Mouse (Mus musculus) activated CD4-positive, CD25-positive, alpha-beta regulatory T cell, adult 4 months (primary cell): ENCODE data around the gene Cxcr5. TPM values are rescaled to one million over a fixed set of nuclear protein-coding genes. Genes with fewer than 3 reads are reported as not detected.
"Not testable (repeated sequence)": the region's sequence is repeated elsewhere in the genome, so short reads cannot be mapped to it uniquely, and the experiment has no call there.

Source experiments
- ATAC-seq: one replicate; pipeline ENCODE4 v1.8.0; 2017
- polyA plus RNA-seq, 2 experiments: library from polyadenylated mRNA; unstranded; fragments of 100-300 nt; shearing (Covaris generic); gene quantifications; one replicate each; pipeline ENCODE4 v1.2.1; 2017

Gene Cxcr5
- polyA plus RNA-seq, 2 experiments from 2014 or later: 49.2 to 80.2 TPM

DNA sequence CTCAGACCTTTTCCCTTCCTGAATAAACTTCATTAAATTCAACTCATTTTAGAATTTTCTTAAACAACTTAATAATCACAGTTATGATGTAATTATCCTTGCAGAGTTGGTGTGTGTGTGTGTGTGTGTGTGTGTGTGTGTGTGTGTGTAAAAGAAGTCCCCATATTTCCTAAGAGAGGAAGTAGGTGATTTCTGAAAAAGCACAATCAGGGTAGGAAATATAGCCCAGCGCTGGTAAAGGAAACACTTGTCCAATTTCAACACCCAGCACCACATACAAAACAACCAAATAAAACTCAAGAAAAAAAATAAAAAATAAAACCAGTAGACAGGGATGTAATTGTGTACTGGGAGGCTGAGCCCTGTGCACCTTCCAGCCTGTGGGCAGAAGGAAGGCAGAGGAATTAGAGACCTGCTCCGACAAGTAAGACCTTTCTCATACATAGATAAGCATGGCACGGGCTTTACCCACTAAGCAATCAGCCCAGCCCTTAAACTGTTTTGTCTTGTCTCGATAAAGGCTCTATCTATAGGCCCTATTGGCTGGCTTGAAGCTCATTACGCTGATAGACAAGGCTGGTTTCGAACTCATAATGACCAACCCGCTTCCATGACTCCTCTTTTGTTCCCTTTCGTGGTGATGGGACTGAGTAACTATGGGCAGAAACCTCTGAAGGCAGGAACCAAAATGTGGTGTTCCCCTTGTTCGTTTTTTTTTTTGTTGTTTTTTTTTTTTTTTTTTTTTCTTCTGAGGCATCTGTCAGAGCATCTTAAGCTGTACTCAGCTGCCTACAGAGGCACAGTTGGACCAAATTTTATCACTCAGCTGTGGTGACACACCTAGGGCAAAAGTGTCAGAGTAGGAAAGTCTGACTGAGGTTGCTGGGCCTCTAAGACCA, 25.8 kb upstream of the Cxcr5 start:
- ATAC-seq: no peak

DNA sequence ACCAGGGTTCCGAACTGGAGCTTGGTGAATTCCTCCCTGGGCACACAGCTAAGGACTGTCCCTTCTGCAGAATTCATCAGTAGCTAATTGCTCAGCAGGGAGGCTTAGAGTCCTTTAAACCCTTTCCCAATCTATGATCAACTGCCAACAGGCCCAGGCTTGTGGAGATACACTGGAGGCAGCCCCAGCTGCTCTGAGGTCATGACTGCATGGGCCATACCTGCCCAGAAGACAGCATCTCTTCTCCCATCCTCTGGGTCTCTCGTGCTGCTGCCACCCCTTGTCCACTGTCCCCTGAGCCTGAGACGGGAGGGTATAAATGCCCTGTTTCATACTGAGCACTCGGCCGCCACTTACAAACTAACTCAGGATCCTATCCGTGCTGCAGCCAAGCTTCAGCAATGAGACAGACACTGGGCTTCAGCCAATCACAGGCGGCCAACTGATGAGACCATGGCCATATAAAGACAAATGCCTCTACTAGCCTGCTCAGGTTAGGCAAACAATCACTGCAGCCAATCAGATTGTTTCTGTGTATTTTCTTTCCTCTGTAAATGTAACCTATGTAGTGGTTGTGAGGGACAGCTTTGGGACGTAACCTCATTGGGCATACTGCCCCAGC, 25.1 kb upstream of the Cxcr5 start:
- no peak for ATAC-seq

DNA sequence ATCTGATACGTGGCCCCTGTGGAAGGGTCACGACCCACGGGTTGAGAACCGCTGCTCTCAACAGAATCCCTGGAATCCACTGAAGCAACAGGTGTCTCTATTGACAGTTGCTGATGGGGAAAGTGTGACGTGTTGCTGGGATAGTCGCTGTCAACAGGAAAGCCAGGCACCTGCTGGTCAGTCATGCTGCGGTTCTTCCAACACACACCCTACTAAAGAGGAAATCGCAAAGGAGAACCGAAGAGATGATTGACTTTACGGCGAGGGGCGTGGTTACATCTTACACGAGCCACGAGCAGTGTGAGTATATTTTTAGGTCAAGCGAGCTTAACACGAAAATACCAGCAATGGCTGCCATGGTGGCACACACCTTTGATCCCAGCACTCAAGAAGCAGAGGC, 20.7 kb upstream of the Cxcr5 start:
- ATAC-seq: peak; percentile 14

DNA sequence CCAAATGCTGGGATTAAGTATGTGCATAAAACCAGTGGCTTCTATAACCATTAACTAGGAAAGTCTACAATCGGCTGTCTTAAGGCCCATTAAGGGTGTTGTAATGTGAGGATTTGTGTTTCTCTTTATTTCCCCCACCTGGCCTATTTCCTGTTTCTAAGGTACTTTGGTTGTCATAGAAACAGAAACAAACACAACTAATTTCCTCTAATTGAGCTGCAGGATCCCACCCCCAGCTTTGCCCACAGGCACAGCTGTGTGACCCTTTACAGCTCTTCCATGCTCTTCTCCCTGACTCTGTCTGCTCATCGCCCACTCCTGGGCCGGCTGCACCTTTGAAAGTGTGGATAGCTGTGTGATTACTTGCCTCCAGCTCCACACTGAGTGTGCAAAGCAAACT, 19.7 kb upstream of the Cxcr5 start:
- peak; percentile 81 for ATAC-seq

DNA sequence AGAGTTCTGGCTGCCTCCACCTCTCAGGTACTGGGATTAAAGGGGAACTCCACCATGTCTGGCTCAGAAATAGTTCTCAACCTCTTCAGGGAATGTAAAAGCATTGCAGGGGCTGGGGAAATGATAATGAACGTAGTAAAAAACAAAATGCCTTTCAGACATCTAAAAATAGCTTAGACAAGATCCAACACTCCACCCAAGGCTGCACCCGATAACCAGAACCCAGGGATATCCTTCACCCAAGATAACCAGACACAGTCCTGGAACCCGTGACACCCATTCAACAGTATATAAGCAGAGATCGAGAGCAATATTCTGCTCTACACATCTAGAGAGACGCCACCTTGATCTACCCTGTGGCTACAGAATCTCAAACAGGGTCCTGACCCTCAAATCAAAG, 18.4 kb upstream of the Cxcr5 start:
- ATAC-seq: no peak

DNA sequence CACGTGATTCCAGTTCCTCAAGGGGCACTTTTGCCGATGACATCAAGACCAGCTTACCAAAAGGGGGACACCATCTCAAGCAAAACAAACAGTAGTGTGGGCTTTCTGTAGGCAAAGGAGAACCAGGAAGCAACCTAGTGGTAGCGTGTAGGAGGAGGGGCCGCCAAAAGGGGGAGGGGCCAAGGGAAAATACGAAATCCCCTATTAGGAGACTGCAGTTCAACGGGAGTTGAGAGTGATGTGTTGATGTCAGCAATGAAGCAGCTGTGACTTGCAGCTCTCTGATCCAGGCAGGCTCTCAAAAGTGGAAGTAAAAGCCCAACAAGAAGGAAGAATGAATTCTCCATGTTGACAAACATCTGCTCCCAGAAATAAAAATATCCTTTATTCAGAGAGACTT, 17.7 kb upstream of the Cxcr5 start:
- ATAC-seq: peak; percentile 61

DNA sequence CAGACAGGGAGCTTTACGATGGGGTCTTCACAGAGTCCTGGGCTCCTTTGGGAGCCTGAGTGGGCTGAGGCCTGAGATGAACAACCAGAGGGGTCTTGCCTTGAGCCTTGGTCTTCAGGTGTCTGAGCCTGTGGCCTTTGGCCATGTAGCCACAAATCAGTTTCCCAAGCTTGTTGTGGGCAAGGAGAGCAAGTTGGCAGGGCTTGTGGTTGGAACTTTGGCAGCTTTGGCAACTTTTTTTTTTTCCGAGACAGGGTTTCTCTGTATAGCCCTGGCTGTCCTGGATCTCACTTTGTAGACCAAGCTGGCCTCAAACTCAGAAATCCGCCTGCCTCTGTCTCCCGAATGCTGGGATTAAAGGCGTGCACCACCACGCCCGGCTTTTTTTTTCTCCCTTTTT, 14.4 kb upstream of the Cxcr5 start:
- ATAC-seq: not testable (repeated sequence)

DNA sequence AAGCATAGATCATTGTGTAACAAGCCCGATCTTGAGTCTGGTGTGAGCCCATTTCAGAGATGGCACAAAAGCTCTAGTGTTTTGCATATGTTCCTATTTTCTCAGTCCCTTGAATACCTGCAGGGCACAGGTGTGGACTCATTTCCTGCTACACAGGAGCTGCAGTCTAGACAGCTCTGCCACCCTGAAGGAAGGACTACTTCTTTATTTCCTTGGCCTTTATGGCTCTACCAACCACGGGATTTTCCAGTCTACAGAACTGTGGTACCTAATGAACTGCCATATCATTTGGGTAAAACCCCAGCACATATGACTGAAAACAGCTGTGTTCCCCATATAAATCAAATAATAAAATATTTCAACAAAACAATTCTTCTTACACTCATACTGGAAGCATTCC, 13.4 kb upstream of the Cxcr5 start:
- ATAC-seq: no peak

DNA sequence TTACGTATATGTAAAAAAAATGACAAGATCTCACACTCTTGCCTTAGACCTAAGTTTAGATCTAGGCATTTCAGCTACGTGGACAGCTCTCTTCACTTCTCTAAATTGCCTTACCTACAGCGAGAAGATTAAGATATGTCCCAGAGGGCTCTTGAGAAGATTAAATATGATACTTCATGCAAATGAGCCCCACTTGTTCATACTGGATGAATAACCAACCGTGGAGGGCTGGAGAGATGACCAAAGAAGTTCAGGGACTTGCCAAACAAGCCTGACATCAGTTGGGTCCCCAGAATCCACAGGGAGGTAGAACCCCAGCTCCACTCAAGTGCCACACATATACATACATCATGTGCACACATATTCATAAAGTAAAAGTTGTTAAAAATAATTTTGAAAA, 11.6 kb upstream of the Cxcr5 start:
- ATAC-seq: no peak

DNA sequence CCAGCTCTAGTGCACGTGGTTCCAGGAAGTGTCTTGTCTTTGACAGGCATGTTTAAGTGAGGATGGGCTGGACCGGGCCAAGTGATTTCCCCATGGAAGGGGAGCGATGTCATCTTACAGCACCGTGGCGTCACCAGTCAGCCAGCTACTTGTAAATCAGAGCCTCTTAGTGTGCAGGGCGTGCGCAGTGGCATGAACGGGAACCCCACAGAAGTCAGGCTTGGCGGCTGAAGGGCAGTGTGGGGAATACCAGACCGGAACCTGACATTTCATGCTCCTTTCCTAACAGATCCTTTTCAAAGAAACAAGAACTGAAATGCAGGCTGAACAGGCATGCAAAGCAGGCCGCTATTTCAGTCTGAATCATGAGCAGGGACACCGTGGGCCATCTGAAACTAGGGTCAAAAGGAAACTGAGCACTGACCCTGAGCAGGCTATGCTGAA, 9.3 kb upstream of the Cxcr5 start:
- no peak for ATAC-seq

DNA sequence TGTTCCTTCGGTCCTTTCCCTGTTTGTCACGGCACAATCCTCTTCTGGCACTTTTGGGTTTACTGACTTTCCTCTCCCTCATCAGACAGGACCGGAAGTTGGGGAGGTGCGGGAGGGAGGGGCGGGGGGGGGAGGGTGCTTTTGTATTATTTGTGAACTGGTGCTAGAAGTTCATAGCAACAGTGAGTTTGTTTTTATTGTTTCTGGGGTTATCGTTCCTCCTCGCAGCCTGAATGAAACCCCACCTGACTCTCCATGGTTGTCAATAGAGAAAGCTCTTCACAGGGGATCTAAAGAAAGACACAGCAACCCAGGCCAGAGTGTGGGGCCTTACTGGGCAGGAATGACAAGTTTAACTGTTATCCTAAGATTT, 6.4 kb upstream of the Cxcr5 start:
- peak; percentile 70 for ATAC-seq

DNA sequence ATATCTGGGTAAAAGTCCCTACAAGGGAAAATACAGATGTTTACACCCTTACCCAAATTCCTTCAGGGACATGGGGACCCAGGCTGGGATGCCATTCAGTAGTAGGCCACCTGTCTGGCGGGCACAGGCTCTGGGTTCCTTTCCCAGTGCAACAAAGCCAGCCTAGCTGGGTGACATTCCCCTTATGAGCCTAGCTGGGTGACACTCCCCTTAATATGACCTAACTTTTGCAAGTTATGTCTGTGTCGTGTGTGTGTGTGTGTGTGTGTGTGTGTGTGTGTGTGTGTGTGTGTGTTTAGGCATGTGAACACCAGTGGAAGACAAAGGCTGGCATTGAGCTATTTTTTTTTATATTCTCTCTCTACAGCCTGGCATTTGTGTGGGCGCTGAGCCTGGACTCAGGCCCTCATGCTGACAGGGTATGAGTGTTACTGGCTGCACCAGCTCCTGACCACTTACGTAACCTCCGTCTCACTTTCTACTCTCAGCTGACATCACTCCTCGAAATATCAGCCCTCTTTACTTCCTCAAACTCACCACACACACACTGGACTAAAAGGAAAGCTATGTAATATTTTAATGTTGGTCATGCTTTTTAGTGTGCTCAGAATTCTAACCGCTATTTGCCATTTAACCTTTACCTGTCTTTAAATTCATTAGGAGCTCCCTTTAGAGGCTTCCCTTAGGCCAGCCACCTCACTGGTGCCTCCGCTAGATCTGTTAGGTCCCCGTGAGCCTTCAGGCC, 5.8 kb upstream of the Cxcr5 start:
- peak; percentile 44 for ATAC-seq

DNA sequence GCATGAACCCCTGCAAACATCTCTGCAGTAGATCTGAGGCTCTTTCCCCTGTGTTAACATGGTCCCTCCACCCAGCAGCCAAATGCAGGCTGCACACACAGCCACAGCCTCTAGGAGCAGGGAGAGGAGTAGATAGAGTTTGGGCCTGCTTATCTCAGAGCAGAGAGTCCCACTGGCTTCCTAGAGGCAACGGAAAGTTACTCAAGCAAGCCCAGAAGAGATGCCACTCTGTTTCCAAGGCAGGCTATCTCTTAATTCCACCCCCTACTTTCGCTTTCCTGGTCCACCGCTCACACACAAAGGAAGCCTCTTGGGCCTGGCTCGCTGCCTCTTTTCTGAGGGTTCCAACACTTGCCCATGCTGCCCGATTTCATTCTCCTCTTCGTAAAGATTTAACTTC, 3.7 kb upstream of the Cxcr5 start:
- ATAC-seq: no peak

DNA sequence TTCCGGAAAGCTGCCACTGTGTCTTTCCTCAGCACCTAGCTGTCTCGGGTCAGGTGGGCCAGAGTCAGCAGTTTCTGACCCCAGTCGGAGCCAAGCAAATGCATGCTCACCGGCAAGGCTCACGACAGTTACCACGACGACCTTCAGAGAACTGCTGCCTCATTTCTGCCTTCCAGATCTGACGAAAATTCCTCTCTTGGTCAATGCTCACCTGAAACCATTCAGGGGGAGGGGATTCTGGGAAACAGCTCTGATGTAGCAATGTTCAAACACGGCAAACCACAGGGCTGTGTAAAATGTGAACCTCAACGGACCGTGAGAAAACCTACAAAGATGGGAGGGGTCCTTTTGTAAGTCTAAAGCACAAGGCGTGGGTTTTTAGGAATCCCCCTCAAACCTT, 1.3 kb upstream of the Cxcr5 start:
- no peak for ATAC-seq

DNA sequence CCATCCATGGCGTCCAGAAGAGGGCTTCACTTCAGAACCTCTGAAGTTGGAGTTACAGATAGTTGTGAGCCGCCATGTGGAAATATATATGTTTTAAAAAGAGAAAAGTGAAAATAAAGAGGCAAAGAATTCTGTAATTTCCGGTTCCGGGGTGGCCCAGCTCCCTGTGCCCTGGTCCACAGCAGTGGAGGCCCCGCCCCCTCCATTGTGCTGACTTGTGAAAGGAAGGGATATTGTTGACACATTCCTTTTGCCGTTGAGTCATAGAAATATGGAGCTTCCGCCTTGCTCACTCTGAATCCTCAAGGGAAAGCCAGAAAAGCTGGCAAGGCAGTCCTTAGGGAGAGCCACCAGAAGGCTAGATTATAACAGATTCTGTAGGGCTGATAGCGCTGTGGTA, 9.5 kb downstream of the Cxcr5 start:
- no peak for ATAC-seq

DNA sequence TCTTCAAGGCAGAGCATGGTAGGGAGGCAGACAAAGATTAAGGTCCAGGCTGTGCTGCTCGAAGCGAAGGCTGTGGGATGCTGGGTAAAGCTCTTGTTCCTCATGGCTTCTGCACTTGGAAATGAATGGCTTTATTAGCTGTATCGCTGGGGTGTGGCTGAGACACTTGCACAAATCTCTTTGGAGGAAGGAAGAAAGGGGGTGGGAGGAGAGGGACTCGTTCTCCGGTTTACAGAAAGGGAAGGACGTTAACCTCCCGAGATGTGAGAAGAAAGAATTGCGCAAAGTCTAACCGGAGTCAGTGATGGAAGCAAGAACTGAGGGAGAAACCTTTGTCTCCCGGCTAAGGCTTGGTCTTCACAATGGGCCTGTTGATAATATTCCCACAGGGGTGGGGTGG, 10.5 kb downstream of the Cxcr5 start:
- ATAC-seq: no peak

DNA sequence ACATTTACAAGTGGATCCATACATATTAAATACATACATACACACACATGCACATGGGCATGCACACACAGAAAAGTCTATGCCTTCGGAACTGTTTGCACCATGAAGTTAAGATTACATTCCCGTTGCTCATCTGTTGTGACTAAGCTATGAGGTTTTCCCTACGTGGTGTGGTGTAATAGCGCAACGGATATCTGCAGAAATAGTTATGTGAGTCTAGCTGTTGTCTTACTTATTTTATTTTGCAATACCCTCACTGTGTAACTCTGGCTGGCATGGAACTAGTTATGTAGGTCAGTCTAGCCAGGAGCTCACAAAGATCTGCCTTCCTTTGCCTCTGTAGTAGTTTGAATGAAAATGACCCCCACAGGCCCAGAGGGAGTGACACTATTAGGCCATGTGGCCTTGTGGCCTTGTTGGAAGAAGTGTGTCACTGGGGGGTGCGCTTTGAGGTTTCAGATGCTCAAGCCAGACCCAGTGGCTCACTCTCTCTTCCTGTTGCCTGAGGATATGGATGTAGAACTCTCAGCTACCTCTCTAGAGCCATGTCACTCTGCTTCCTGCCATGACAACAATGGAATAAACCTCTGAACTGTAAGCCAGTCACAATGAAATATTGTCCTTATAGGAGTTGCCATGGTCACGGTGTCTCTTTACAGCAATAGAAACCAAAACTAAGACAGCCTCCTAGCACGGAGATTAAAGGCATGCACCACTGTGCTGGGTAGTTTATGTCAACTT, 13.1 kb downstream of the Cxcr5 start:
- ATAC-seq: no peak

DNA sequence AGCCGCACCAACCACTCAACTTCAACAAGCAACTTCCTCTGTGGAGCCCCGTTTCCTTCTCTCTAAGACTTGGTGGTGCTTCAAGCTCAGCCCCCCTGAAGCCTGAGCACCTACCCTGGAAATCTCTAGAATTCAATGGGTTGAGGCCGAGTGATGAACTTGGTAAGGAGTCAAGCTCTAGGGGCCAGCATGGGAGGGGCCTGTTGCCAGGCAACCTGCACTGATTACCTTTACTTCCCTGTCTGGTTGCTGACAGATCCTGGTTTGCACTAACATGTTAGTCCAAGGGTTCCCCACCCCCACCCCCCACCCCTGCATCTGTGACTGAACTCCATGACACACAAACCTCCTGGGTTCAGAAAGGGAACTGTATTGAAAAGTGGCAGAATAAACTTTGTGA, 16.7 kb downstream of the Cxcr5 start:
- no peak for ATAC-seq

DNA sequence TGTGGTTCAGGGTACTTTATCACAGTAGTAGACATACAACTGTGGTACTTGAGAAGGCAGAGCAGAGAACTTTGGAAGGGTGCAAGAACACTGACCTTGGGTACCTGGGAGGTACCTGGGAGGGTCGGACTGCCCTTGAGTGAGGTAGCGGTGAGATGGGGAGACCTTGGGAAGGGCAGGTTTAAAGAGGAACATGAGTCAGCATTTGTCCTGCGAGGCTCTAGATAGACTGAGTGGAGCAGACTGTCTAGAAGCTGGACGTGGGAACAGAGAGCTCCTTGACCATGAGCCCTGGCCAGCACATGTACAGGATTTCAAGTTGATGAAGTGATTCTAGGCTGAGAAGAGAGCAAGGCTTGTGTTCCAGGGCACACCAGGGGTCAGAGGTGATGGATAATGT, 19.3 kb downstream of the Cxcr5 start:
- ATAC-seq: no peak

DNA sequence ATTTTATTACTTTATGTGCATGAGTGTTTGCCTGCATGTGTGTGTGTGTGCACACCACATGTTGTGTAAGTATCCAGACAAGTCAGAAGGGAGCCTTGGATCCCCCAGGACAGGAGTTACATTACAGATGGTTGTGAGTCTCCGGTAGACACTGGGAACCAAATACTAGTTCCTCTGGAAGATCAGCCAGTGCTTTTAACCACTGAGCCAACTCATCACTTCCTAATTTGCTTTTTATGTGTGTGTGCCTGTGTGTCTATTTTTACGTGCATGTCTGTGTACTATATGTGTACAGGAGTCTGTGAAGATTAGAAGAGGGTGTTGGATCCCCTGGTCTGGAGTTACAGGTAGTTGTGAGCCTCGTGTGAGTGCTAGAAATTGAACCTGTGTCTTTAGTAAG, 21.0 kb downstream of the Cxcr5 start:
- no peak for ATAC-seq

DNA sequence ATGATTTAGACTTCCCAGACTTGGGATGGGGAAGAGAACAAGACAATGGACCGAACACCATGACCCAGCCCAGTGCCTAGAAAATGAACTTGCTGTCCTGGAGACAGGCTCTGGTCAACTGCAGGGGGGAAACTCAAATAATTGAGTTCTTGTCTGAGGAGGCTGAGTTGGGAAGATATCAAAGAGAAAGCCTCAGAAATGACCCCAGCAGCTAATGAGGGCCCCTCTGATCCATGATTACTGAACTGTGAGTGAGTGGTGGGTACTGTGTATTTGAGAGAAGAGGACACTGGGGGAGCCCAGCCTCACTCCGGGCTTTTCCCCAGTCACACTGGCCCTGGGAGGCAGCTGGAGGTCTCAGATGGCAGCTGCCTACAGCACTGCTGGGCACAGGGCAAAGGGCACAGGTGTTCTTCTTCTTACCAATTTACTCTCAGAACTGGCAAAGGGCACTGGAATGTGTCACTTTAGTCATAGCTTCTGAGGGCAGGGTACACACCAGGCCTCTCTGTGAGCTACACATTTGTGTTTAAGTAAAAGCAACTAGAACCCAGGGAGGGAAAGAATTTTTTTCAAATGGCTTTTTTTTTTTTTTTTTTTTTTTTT, 21.8 kb downstream of the Cxcr5 start:
- ATAC-seq: no peak

DNA sequence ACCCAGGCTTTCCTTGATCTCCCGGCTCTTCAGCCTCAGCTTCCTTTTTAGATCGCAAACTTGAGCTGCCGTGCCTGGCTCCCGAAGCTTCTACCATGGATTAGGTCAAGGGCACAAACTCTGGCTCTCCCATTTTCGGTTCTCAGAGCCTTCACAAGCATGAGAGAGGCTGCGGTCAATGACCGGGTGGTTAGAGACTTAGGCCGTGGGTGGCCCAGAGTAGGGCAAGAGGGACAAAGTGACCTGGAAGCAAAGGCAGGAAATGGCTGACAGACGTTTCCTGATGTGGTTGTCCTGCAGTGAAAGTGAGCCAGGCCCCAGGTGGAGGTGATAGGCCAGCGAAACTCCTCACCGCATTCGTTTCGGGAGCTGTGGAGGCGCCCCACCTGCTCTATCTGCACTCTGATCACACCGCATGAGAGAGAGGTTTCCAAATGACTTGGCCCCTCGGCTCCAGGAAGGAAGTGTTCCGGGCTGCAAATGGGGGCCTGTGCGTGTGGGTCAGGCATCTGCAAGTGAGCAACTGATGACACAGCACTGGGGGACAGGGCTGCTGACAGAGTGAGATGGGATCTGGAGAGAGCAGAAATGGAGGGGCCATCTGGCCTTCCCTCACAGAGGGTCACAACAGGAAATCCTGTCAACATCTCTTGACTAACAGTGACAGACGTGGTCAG, 23.9 kb downstream of the Cxcr5 start:
- ATAC-seq: peak; percentile 55
